8 mouse cellular contexts compared by ENCODE assay signal in genomic region chr14:20802926-20803605, GRCm38 (mm10). TPM values are rescaled to one million over a fixed set of nuclear protein-coding genes. Genes with fewer than 3 reads are reported as not detected.
DNase-seq lines count a peak whose midpoint lies in the region; ATAC-seq lines count a peak whose summit lies in the region.

No protein-coding gene starts in this region.

- DNase-seq in frontal cortex, postnatal 36 days (ENCODE audit: low spot score in 2 of 2) = no peak
- DNase-seq in lung, adult 18-20 months = no peak
- no peak for DNase-seq in cerebellum, adult 8-10 months
- DNase-seq in retina, embryonic 14.5 days (ENCODE audit: low spot score) = no peak

- peak; percentile 20 for ATAC-seq in frontal cortex, adult (ENCODE audit: low TSS enrichment)
- peak; percentile 43 for ATAC-seq in lung, embryonic 15.5 days (ENCODE audit: borderline replicate concordance, extremely low read depth, low FRiP score, low TSS enrichment)
- ATAC-seq in forebrain, embryonic 16.5 days = peak; percentile 44
- peak; percentile 28; the same call in 1 of the 2 replicates for ATAC-seq in megakaryocyte progenitor cell, adult 5-6 weeks (replicated peaks; ENCODE audit: poor library complexity)

- no peak overlapping the region for H3K4me2 ChIP-seq in lung, embryonic 15.5 days
- H3K4me2 ChIP-seq in forebrain, embryonic 16.5 days (ENCODE audit: low read length) = no peak overlapping the region

- 16% methylated on average over 2 of the region's 2 CpGs for WGBS in lung, embryonic 15.5 days
- WGBS in forebrain, embryonic 16.5 days = 41% methylated on average over 2 of the region's 2 CpGs

- H3K4me1 ChIP-seq in lung, embryonic 15.5 days = peaks cover 40% of the 10 kb centered on the region
- peaks cover 17% of the 10 kb centered on the region for H3K4me1 ChIP-seq in forebrain, embryonic 16.5 days (replicated peaks; ENCODE audit: control insufficient read depth, insufficient read depth, low read length)

- no peaks in the 10 kb centered on the region for H3K36me3 ChIP-seq in lung, embryonic 15.5 days
- H3K36me3 ChIP-seq in forebrain, embryonic 16.5 days (ENCODE audit: control insufficient read depth, insufficient read depth) = no peaks in the 10 kb centered on the region

- H3K9ac ChIP-seq in lung, embryonic 15.5 days = no peak overlapping the region
- H3K9ac ChIP-seq in forebrain, embryonic 16.5 days (replicated peaks; ENCODE audit: low read depth, low read length) = no peak overlapping the region

- H3K4me3 ChIP-seq in lung, embryonic 15.5 days = no peak overlapping the region
- H3K4me3 ChIP-seq in forebrain, embryonic 16.5 days (replicated peaks; ENCODE audit: low read length) = no peak overlapping the region

- H3K27me3 ChIP-seq in lung, embryonic 15.5 days = no peaks in the 10 kb centered on the region
- H3K27me3 ChIP-seq in forebrain, embryonic 16.5 days (replicated peaks; ENCODE audit: control insufficient read depth, insufficient read depth, low read length) = no peaks in the 10 kb centered on the region

- no peak overlapping the region for H3K27ac ChIP-seq in lung, embryonic 15.5 days
- no peak overlapping the region for H3K27ac ChIP-seq in forebrain, embryonic 16.5 days (ENCODE audit: low read length)

- H3K9me3 ChIP-seq in lung, embryonic 15.5 days = no peaks in the 10 kb centered on the region
- no peaks in the 10 kb centered on the region for H3K9me3 ChIP-seq in forebrain, embryonic 16.5 days (ENCODE audit: control insufficient read depth, low read length)

RNA-seq across cellular contexts. Expression of gene Camk2g, which starts 9.2 kb away (rescaled TPM):
- 40.8 and 41.2 TPM in 2 replicates for polyA plus RNA-seq in lung, embryonic 15.5 days (2015; fragmentation: Nextera tagmentation; extraction: Ambion mirVana)
- 123 and 127 TPM in 2 replicates for polyA plus RNA-seq in forebrain, embryonic 16.5 days (2015; fragmentation: Nextera tagmentation; extraction: Ambion mirVana)
- total RNA-seq in megakaryocyte progenitor cell, adult 5-6 weeks (2015) = 22.9 and 29.1 TPM in 2 replicates
- total RNA-seq in megakaryocyte progenitor cell, adult 5-6 weeks (2017) = 47.5 and 52.5 TPM in 2 replicates

RNA-seq across cellular contexts. Expression of gene Plau, which starts 33.4 kb away (rescaled TPM):
- 0.86 and 1.2 TPM in 2 replicates for polyA plus RNA-seq in lung, embryonic 15.5 days (2015; fragmentation: Nextera tagmentation; extraction: Ambion mirVana)
- polyA plus RNA-seq in forebrain, embryonic 16.5 days (2015; fragmentation: Nextera tagmentation; extraction: Ambion mirVana) = 0.33 and 0.50 TPM in 2 replicates
- total RNA-seq in megakaryocyte progenitor cell, adult 5-6 weeks (2015) = 3.4 TPM in 2 replicates
- 6.9 and 7.6 TPM in 2 replicates for total RNA-seq in megakaryocyte progenitor cell, adult 5-6 weeks (2017)
